Mouse (Mus musculus): ENCODE measurements around the gene Plekha7. TPM values are rescaled to one million over a fixed set of nuclear protein-coding genes. Genes with fewer than 3 reads are reported as not detected.

Plekha7 gene
- total RNA-seq, 4 experiments from 2014 or later, result 4.2 to 9.8 (median 6.5) TPM

- no peak for DNase-seq (ENCODE audit: low spot score)
Observed at GRCm38 (mm10) chr7:116222288-116223009, 85.7 kb downstream of the Plekha7 start.

GRCm38 (mm10) chr7:116221883-116222282 lies 86.3 kb downstream of the Plekha7 start:
- DNase-seq (ENCODE audit: low spot score), result no peak

- DNase-seq (ENCODE audit: low spot score), result no peak
Observed at GRCm38 (mm10) chr7:116220103-116220707, 88.0 kb downstream of the Plekha7 start.

- DNase-seq (ENCODE audit: low spot score), result no peak
Observed at GRCm38 (mm10) chr7:116217747-116218146, 90.4 kb downstream of the Plekha7 start.

GRCm38 (mm10) chr7:116211904-116212303 lies 96.3 kb downstream of the Plekha7 start:
- no peak for DNase-seq (ENCODE audit: low spot score)

- no peak for DNase-seq (ENCODE audit: low spot score)
Observed at GRCm38 (mm10) chr7:116209926-116210631, 98.1 kb downstream of the Plekha7 start.

- DNase-seq (ENCODE audit: low spot score), result no peak
Observed at GRCm38 (mm10) chr7:116208880-116209279, 99.3 kb downstream of the Plekha7 start.

GRCm38 (mm10) chr7:116206806-116207571 lies 101.2 kb downstream of the Plekha7 start:
- peak; percentile 40 for DNase-seq (ENCODE audit: low spot score)

- no peak for DNase-seq (ENCODE audit: low spot score)
Observed at GRCm38 (mm10) chr7:116205451-116205850, 102.7 kb downstream of the Plekha7 start.

- no peak for DNase-seq (ENCODE audit: low spot score)
Observed at GRCm38 (mm10) chr7:116202033-116202681, 106.0 kb downstream of the Plekha7 start.

GRCm38 (mm10) chr7:116200951-116201351 lies 107.2 kb downstream of the Plekha7 start:
- DNase-seq (ENCODE audit: low spot score), result no peak

GRCm38 (mm10) chr7:116200544-116200943 lies 107.6 kb downstream of the Plekha7 start:
- no peak for DNase-seq (ENCODE audit: low spot score)

GRCm38 (mm10) chr7:116198902-116199301 lies 109.3 kb downstream of the Plekha7 start:
- no peak for DNase-seq (ENCODE audit: low spot score)

GRCm38 (mm10) chr7:116198407-116198806 lies 109.8 kb downstream of the Plekha7 start:
- DNase-seq (ENCODE audit: low spot score), result no peak

GRCm38 (mm10) chr7:116196974-116197679 lies 111.0 kb downstream of the Plekha7 start:
- DNase-seq (ENCODE audit: low spot score), result no peak

GRCm38 (mm10) chr7:116194996-116195395 lies 113.2 kb downstream of the Plekha7 start:
- DNase-seq (ENCODE audit: low spot score), result no peak

- no peak for DNase-seq (ENCODE audit: low spot score)
Observed at GRCm38 (mm10) chr7:116192966-116193365, 115.2 kb downstream of the Plekha7 start.

GRCm38 (mm10) chr7:116192096-116192595 lies 116.0 kb downstream of the Plekha7 start:
- DNase-seq (ENCODE audit: low spot score), result no peak

- no peak for DNase-seq (ENCODE audit: low spot score)
Observed at GRCm38 (mm10) chr7:116191138-116191537, 117.0 kb downstream of the Plekha7 start.

- DNase-seq (ENCODE audit: low spot score), result no peak
Observed at GRCm38 (mm10) chr7:116189708-116190107, 118.5 kb downstream of the Plekha7 start.

Measured in heart, adult 8-10 months (tissue).